Mouse (Mus musculus): ENCODE results near the gene Slc24a4. TPM values are rescaled to one million over a fixed set of nuclear protein-coding genes. Genes with fewer than 3 reads are reported as not detected.

Gene Slc24a4
- total and polyA plus RNA-seq, 3 experiments: 0.23 to 0.69 (median 0.34) TPM

GRCm38 (mm10) chr12:102263249-102263648 lies 134.7 kb downstream of the Slc24a4 start:
- Histone ChIP-seq H3K4me2 (ENCODE audit: insufficient read depth, low read depth, poor library complexity, severe bottlenecking) (no peak overlapping the region), H3K27ac (ENCODE audit: insufficient read depth, low read depth) (no peak overlapping the region), H3K79me2 (replicated peaks; ENCODE audit: control insufficient read depth, extremely low read depth, insufficient read depth, poor library complexity, severe bottlenecking) (no peaks in the 10 kb centered on the region), H3K9ac (ENCODE audit: insufficient read depth, low read depth) (no peak overlapping the region), H3K36me3 (replicated peaks in 1 of 2; ENCODE audit: control insufficient read depth in 1 of 2, insufficient read depth in 1 of 2, low read length in 1 of 2) (no peaks in the 10 kb centered on the region), H3K27me3 (replicated peaks) (no peaks in the 10 kb centered on the region), H3K4me1 (ENCODE audit: control insufficient read depth in 1 of 2, insufficient read depth in 2 of 2) (no peaks in the 10 kb centered on the region), H3K4me3 (replicated peaks in 1 of 3; ENCODE audit: low read depth in 2 of 3, low read length in 2 of 3, poor library complexity in 1 of 3) (no peak overlapping the region), H3K9me3 (replicated peaks; ENCODE audit: low read length) (no peaks in the 10 kb centered on the region)
- dilution Hi-C loops (cut with MboI; ENCODE audit: extremely low pct_ligation_motif_present, extremely low pct_unique_long_range_greater_than_20kb, low sequenced_read_pairs) (no loop called here), in situ Hi-C loops (cut with MboI; ENCODE audit: low pct_ligation_motif_present, low pct_unique_long_range_greater_than_20kb, low sequenced_read_pairs) (no loop called here)
- DNase-seq (ENCODE audit: extremely low read depth): no peak
- TF ChIP-seq RAD21 (IDR thresholded peaks at IDR 0.05; ENCODE audit: low read depth, low read length) (no peak), MXI1 (IDR thresholded peaks at IDR 0.05; ENCODE audit: low read depth, low read length) (no peak), GABPA (IDR thresholded peaks at IDR 0.05; ENCODE audit: insufficient replicate concordance, low read depth, low read length) (no peak), ETS1 (conservative IDR thresholded peaks at IDR 0.05; ENCODE audit: low read depth, low read length) (no peak), BHLHE40 (IDR thresholded peaks at IDR 0.05; ENCODE audit: low read depth, low read length) (no peak), CHD1 (IDR thresholded peaks at IDR 0.05; ENCODE audit: low read depth, low read length) (no peak), MAZ (IDR thresholded peaks at IDR 0.05; ENCODE audit: low read depth, low read length) (no peak), MAX (IDR thresholded peaks at IDR 0.05; ENCODE audit: low read length) (no peak), E2F4 (IDR thresholded peaks at IDR 0.05; ENCODE audit: insufficient replicate concordance, low read depth, low read length) (no peak), NELFE (IDR thresholded peaks at IDR 0.05; ENCODE audit: low read depth, low read length) (no peak)

GRCm38 (mm10) chr12:102266433-102266832 lies 137.9 kb downstream of the Slc24a4 start:
- no peaks in the 10 kb centered on the region for H3K79me2 ChIP-seq (replicated peaks; ENCODE audit: control insufficient read depth, extremely low read depth, insufficient read depth, poor library complexity, severe bottlenecking)
- H3K9ac ChIP-seq (ENCODE audit: insufficient read depth, low read depth): no peak overlapping the region
- dilution Hi-C loops (cut with MboI; ENCODE audit: extremely low pct_ligation_motif_present, extremely low pct_unique_long_range_greater_than_20kb, low sequenced_read_pairs): no loop called here
- in situ Hi-C loops (cut with MboI; ENCODE audit: low pct_ligation_motif_present, low pct_unique_long_range_greater_than_20kb, low sequenced_read_pairs): no loop called here
- H3K36me3 ChIP-seq (replicated peaks in 1 of 2; ENCODE audit: control insufficient read depth in 1 of 2, insufficient read depth in 1 of 2, low read length in 1 of 2): no peaks in the 10 kb centered on the region
- no peak overlapping the region for H3K4me2 ChIP-seq (ENCODE audit: insufficient read depth, low read depth, poor library complexity, severe bottlenecking)
- no peak overlapping the region for H3K4me3 ChIP-seq (replicated peaks in 1 of 3; ENCODE audit: low read depth in 2 of 3, low read length in 2 of 3, poor library complexity in 1 of 3)
- H3K9me3 ChIP-seq (replicated peaks; ENCODE audit: low read length): no peaks in the 10 kb centered on the region
- no peak overlapping the region for H3K27ac ChIP-seq (ENCODE audit: insufficient read depth, low read depth)
- H3K27me3 ChIP-seq (replicated peaks): no peaks in the 10 kb centered on the region
- DNase-seq (ENCODE audit: extremely low read depth): no peak
- peaks cover 0 to 4% of the 10 kb centered on the region in 2 experiments; a peak in 2 of 4 replicates for H3K4me1 ChIP-seq (ENCODE audit: control insufficient read depth in 1 of 2, insufficient read depth in 2 of 2)
- TF ChIP-seq MAFK (IDR thresholded peaks at IDR 0.05; ENCODE audit: insufficient replicate concordance, low read length) (no peak), ELF1 (IDR thresholded peaks at IDR 0.05; ENCODE audit: low read depth, low read length) (no peak), IRF4 (IDR thresholded peaks at IDR 0.05; ENCODE audit: low read depth, low read length) (no peak), ZC3H11A (IDR thresholded peaks at IDR 0.05; ENCODE audit: low read depth, low read length) (no peak), POLR2AphosphoS2 (IDR thresholded peaks at IDR 0.05; ENCODE audit: low read depth, low read length) (no peak), POLR2A (IDR thresholded peaks at IDR 0.05; ENCODE audit: low read depth, low read length) (no peak), TCF12 (IDR thresholded peaks at IDR 0.05; ENCODE audit: low read depth, low read length) (no peak), USF2 (conservative IDR thresholded peaks at IDR 0.05; ENCODE audit: low read depth, low read length) (no peak), NRF1 (IDR thresholded peaks at IDR 0.05; ENCODE audit: low read depth, low read length) (no peak), UBTF (IDR thresholded peaks at IDR 0.05; ENCODE audit: low read depth, low read length) (no peak), CHD2 (IDR thresholded peaks at IDR 0.05; ENCODE audit: low read length) (no peak), SMC3 (IDR thresholded peaks at IDR 0.05; ENCODE audit: low read depth, low read length) (no peak), ZNF384 (IDR thresholded peaks at IDR 0.05; ENCODE audit: low read depth, low read length) (no peak), BHLHE40 (IDR thresholded peaks at IDR 0.05; ENCODE audit: low read depth, low read length) (no peak), ZMIZ1 (IDR thresholded peaks at IDR 0.05; ENCODE audit: low read depth, low read length) (no peak)
